Mouse (Mus musculus) 3134 (cell line): ENCODE results near the gene Aqp9.

Experiments used
- DNase-seq: peaks from one replicate; pipeline ENCODE4 v3.0.0-alpha.2; 2011; ENCODE audit warnings: low spot score; ENCODE audit not compliant: insufficient read length; ENCODE audit errors: extremely low read depth

The Aqp9 gene

DNA sequence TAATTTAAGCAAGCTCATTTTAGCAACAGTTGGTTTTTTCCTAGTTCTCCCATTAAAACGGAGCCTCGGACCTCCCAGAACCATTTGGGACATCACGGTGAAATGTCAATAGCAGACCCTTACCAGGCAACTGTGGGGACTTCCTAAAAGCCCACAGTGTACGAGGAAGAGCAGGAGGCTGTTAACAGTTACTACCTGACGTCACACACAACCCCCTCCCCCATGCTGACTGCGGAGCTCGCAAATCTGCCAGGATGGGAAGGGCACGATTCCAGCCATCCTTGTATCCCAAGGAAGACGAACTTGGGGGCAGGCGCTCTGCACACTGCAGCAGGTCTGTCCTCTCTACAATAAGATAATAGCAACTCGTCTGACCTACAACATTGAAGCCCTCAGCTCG lies at the start of gene Aqp9:
Gene Aqp9 (minus strand): TSS at position 172 of the 400 bp plus-strand sequence.
- DNase-seq, result no peak

GRCm38 (mm10) chr9:71217793-71218095 lies 49.3 kb upstream of the Aqp9 start:
- DNase-seq, result no peak

DNA sequence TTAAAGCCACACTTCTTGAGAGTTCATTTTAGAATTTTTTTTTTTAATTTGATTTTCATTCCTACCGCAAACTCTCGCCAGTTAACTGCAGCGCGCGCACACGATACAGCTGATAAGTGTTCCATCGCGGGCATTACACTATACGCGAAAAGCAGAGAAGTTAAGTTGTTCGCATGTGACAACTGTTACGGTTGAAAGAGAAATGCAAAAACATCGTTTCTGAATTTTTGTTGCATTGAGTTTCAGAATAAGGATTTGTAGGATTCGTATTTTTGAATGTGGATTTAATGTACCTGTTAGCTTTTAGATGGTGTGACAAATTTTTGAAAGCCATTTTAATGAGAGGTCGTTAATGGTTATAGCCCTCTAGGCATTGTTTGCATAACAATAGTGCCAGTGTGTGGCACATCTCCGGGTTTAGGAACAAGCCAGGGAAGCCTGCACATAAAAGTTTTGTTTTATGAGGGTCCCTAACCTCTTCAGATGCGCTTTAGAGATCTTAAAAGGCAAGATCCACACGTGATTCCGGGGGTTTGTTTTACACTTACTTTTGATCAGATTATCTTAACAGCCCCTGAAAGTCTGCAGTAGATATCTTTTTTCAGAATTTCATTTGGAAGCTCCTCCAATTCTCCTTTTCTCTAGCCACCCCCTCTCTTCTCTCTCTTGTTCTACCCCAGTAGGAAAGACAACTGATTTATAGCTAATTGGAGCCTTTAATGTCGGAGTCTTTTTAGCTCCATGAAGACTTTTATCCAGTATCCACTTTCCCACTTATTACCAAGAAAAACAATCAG lies 48.7 kb upstream of the Aqp9 start:
- no peak for DNase-seq

- DNase-seq, result no peak
Observed at GRCm38 (mm10) chr9:71216036-71216995, 47.8 kb upstream of the Aqp9 start.

DNA sequence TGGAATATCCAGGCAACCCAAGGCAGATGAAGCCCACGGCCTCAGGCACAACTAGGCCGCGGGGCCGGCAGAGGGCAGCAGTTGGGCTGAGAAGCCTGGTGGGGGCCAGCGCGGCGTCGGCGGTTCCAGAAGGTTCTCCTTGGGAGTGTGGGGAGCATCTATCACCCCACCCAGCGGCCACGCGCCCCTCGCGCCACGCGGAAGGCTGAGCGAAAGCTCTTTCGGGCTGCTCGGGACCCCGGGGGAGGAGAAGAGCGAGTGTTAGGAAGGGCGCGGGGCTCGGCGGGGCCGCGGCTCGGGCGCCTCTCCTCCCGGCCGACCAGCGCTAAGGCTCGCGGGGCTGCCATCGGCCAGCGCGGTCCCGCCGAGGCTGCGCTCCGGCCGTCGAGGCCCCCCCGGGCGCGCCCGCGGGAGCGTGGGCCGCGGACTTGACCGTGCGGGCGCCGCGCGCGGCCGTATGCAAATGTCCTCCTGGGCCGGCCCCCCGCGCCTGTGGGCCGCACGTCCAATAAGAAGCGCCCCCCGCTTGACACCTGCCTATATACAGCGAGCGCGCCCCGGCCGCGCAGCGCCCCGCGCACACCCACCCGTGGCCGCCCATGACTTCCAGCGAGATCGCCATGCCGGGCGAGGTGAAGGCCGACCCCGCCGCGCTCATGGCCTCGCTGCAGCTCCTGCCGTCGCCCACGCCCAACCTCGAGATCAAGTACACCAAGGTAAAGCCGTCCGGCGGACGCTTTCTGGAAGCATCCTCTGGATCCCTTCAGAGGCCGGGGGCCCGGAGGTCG lies 47.0 kb upstream of the Aqp9 start, which contains the start of gene Aldh1a2:
Gene Aldh1a2 (plus strand): TSS at position 542 of the 788 bp plus-strand sequence.
- no peak for DNase-seq

DNA sequence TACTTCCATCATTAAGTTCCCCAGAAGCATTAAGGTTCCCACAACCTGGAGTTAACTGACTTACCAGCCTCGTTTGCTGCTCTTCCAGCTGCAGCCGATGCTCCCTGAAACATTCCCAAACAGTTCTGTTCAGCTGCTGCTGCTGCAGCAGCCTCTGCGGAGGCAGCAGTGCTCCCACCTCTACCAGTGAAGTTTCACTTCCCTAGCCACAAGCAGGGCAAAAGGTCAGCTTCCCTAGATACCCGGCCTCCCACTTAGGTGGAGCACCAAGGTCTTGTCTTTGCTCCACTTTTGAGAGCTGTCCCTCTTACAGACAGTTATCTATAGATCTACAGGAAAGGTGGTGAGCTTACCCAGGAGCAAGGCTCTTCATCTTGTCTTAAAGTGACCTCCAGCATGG lies 45.2 kb upstream of the Aqp9 start:
- DNase-seq, result no peak

GRCm38 (mm10) chr9:71210870-71211269 lies 42.4 kb upstream of the Aqp9 start:
- DNase-seq, result no peak

DNA sequence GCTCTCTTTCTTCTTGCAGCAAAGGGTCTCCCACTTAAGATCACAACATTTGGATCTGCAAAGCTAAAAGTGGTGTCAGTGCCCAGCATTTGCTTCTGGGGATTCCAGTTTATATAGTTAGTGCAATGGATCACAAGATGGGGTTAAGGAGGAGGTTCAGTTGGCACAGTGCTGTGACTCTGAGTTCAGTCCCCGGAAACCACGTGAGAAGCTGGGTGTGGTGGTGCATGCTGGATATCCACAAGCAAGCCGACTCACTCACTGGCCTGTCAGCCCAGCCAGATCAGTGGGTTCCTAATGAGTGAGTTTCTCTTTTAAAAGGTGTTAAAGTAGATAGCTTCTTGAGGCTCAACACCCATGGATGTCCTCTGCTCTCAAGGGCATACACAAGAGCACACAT lies 40.8 kb upstream of the Aqp9 start:
- DNase-seq, result no peak

DNA sequence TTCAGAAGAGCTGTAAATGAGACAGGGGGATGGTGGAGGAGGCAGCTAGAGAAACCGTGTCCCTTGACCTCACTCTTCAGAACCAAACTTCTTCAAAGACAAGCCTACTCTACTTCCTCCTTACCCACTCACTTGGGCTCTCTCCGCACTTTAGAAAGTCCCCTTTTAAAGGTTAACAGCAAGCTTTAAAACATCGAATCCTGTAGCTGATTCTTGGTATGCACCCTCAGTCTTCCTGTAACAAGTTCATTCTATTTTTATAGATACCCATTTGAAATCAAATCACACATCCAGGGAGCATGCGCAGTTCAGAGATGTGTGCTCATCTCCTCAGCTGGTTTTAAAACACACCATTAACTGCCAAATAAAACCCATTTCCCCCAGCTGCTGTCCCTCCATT lies 33.8 kb upstream of the Aqp9 start:
- no peak for DNase-seq

DNA sequence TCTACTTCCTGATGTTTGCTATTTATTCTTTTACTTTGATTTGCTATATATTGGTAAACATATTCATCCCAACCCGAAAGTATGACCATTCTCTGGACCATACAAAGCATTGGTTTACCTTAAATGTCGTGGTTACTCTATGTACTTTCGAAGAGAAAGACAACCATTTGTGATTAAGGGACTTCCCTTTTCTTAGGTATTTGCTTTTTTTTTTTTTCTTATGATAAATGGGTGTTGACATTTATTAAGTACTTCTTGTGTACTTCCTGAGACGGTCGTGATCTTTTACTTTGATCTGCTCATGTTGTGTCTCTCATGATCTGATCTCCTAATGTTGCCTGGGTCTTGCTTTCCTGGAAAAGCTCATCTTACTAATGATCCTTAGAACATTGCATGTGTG lies 30.3 kb upstream of the Aqp9 start:
- no peak for DNase-seq

DNA sequence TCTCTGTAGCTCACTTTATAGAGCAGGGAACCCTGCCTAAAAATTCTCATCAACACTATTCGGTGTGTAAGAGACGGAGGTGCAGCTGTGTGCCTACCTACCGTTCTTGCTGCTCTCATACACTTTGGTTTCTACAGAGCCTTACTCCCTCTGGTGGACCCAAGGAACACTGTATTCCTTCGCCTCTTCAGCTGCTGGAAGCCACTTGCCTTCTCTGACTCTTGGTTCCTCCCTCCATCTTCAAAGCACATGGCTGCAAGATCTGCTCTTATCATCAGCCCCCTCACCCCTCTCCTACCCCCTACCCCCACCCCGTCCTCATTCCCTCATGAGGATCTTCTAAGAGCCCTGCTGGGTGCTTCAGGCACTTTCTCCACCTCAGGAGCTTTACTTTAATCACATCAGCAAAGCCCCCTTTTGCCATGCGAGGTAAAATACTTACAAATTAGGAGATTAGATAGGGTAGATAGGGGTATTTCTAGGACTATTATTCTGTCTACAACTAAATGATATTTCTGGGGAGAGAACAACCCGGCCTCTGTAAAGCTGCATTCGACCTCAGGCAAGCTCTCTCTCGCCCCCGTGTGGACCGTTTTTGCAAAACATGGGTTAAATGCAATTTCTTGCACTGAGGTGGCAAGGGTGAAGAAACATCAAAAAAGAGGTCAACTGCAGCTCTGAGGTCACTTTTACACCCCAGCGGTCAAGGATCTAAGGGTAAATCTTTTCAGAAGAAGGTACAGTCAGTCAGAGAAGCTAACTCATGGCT lies 20.3 kb upstream of the Aqp9 start:
- DNase-seq, result no peak

GRCm38 (mm10) chr9:71187396-71187795 lies 18.9 kb upstream of the Aqp9 start:
- DNase-seq, result no peak

GRCm38 (mm10) chr9:71185823-71186222 lies 17.3 kb upstream of the Aqp9 start:
- no peak for DNase-seq

- no peak for DNase-seq
Observed at GRCm38 (mm10) chr9:71185285-71185684, 16.8 kb upstream of the Aqp9 start.

DNA sequence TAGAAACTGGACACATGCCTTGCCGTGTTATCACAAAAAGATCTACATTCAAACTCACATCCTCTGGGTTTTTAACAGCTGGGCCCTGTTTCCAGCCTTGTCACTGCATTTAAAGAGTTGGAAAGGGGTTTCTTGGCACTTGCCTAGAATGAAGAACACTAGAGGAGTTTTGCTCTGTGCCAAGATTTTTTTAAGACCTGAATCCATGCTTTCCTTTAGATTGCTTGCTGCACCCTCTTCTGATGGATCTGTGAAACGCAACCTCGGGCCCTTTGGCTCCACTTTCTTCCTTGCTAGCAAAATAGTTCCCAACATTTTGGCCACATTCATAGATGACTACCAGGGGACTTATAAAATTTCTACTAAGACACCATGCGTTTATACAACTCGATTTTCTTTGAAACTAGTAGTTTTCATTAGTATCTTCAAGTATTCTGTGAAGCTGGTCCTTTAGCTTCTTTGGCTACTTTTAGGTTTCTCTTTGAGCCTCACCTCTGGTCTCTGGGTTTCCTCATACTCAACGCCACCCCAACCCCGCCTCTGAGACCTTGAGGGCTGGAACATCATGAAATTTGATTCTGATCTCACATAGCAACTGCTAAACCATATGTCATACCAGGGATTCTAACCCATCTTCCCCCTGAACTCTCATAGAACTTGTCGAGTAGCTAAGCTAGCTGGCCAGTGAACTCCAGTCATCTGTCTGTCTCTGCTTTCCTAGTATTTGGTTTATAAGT lies 11.7 kb upstream of the Aqp9 start:
- DNase-seq, result no peak

DNA sequence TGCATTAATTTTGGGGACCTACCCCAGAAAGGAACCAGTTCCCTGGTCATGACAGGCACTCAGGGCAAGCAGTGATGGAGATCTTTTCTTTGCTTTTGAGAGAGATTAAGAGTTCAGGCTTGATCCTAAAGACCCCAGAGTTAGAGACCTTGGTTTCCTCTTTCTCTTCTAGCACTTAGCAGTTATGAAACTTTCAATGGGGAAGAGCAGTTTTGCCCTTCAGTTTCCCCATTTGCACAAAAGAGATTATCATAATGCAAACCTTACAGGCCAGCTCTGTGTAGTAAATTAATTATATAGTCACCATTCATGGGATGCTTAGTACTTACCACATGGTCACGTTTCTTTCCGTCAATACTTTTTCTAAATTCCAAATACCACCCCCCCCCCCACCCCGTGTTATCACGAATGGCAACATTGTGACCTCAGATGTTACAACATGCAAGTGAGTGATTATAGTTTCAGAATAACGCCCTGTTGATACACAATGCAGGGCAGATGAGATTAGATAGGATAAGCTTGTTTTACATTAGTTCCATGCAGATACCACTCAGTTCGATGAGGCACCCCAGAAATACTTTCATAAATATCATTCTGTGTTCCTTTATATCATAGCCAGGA lies 10.9 kb upstream of the Aqp9 start:
- DNase-seq, result no peak

DNA sequence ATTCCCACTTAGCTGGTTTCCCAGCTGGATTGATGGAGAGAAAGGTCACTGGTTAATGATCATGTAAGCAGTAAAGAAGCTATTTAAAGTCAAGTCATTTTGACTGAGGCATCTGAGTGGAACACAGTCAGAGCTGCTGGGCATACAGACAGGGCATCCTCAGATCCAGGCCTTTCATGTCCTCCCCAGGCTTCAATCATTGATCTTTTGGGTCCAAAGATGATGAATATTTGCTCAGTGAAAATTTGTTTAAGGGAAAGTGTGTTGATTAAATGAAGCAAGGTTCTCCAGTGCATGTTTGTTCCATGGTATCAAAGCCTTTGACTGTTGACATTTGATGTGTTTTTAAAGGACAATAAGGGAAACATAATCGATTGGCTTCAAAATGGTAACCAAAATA lies 7.2 kb upstream of the Aqp9 start:
- DNase-seq, result no peak

DNA sequence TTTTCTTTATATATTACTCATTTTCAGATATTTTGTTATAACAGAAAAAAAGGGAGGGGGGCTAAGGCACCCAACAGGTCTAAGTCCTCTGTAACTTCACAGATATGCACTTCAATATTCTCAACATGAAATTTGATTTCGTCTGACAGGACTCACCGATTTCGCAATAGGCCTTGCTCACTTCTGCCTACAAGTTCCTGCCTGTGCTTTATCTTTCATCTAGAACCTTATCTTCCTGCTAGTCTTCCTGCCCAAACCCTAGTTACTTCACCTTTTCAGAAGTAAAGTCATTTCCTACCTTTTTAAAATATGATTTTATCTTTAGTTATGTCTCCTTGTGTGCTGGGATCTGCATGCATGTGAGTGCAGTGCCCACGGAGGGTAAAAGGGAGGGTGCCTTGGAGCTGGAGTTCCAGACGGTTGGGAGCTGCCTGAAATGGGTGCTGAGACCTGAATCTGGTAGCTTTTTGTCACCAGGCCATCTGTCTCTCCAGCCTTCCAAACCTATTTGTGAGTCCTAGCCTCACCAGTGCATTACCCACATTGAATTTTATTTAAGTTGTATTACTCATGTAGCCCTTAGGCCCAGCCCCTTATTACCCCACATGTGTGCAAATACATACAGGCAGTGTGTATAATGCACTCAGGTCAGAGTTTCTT lies 6.0 kb upstream of the Aqp9 start:
- DNase-seq, result no peak

DNA sequence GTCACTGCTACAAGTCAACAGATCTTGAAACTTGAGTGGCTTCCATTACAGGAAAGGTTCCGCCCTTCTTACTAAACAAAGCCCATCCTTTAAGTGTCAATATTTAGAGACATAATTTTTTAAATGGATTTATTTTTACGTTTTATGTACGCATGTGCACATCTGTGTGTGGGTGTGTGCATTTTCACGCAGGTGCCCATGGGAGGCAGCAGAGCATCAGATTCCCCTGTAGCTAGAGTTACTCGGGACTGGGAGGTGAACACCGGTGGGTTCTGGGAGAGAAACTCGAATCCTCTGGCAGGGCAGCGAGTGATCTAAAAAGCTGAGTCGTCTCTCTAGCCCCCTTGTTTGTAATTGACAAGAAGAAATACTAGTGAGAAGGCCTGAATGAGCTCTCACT lies 5.1 kb upstream of the Aqp9 start:
- no peak for DNase-seq
